Mouse (Mus musculus) olfactory bulb, adult 2 months (tissue): ENCODE results near the gene Guca2a.

Experiments
- CTCF ChIP-seq: fragments of 200-500 bp; IDR thresholded peaks from 2 replicates; pipeline ENCODE4 v1.5.1; 2012; ENCODE audit warnings: low read depth, mild to moderate bottlenecking, low read length, moderate library complexity; ENCODE audit not compliant: insufficient read depth
- POLR2A ChIP-seq: fragments of 200-500 bp; IDR thresholded peaks from 2 replicates; pipeline ENCODE4 v1.6.1; 2012; ENCODE audit warnings: mild to moderate bottlenecking, low read depth, low read length, moderate library complexity; ENCODE audit not compliant: insufficient read depth

DNA sequence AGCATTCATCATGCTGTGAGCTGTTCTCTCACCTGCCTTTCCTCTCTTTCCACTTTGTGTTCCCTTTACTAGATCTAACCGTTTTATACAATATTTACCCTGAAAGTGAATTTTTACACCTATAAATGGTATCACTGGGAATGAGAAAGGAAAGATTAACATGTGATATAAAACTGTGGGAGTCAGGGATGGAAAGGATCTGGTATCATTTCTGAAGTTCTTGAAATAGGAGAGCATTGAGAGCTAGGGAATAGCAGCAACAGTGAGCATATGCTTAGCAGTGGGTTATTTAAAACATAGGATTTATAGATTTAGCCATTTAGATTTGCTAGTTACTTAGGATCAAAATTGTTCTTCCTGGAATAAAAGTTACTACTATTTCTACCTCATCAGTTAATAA, 47.5 kb upstream of the Guca2a start:
- TF ChIP-seq POLR2A (no peak), CTCF (no peak)
